Mouse (Mus musculus): ENCODE results near the gene Lypla2.
"Not testable (repeated sequence)": the region's sequence is repeated elsewhere in the genome, so short reads cannot be mapped to it uniquely, and the experiment has no call there.

The Lypla2 gene

GRCm38 (mm10) chr4:135972556-135972906 is at the start of gene Lypla2:
Gene Lypla2 (minus strand): TSS chr4:135972626.
- no peak for DNase-seq (ENCODE audit: low read depth, low spot score)

- peak; percentile 99 for DNase-seq (ENCODE audit: low read depth, low spot score)
Measured at GRCm38 (mm10) chr4:136021549-136022047, 49.2 kb upstream of the Lypla2 start, which contains the start of gene Eloa. Gene Eloa (minus strand): TSS chr4:136021763.

DNA sequence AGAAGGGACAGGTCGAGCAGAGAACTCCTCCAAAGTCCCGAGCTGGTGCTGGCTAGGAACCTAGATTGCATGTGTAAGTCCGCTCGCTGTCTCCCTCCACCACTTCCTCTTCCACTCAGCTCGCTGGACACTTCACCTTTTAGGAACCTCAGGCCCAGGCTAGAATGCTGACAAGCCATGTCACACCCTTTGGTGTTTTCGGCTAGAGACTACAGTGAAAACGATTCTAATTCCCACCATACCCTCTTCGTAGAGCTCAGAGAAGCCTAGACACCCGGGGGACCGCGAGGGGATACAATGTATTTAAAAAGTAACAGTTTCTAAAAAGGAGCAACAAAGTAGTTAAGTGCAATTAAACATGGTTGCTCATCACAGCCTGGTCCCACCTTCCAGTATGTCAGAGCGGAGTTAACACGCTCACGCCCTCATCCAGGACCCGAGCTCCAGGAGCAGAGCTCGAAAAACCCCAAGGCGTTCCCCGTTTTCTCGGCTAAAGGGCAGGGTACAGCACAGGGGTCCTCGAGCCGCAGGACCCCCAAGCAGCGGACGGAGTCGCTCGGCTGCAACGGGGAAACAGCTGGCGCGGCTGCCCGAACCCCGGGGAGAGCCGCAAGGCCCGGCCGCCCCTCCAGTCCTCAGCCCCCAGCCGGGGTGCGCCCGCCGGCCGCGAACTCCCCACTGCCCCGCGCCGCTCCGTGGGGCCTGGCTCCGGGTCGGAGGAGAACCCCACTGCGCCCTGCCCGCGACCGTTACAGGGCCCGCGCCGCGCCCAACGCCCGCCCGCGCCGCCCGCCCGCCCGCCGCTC is 48.5 kb upstream of the Lypla2 start:
- DNase-seq (ENCODE audit: low read depth, low spot score) = peak; percentile 34

- no peak for DNase-seq (ENCODE audit: low read depth, low spot score)
Measured at GRCm38 (mm10) chr4:136016059-136016602, 43.7 kb upstream of the Lypla2 start.

DNA sequence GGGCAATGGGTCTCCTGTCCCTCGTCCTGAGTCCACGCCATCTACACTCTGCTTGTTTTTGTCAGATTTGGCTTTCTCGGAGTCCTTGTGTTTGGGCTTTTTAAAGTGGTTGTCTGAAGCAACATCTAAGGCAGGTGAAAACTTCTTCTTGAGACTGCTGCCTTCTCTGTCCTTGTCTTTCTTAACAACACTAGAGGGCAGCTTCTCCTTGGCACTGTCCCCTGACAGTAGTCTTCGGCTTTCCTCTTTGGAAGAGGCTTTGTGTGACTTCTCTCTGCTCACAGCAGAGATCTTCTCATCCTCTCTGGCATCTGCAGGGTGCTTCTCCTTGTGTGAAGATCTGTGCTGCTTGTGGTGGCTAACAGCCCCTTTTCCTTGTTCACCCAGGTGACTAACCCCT is 38.2 kb upstream of the Lypla2 start:
- no peak for DNase-seq (ENCODE audit: low read depth, low spot score)

DNA sequence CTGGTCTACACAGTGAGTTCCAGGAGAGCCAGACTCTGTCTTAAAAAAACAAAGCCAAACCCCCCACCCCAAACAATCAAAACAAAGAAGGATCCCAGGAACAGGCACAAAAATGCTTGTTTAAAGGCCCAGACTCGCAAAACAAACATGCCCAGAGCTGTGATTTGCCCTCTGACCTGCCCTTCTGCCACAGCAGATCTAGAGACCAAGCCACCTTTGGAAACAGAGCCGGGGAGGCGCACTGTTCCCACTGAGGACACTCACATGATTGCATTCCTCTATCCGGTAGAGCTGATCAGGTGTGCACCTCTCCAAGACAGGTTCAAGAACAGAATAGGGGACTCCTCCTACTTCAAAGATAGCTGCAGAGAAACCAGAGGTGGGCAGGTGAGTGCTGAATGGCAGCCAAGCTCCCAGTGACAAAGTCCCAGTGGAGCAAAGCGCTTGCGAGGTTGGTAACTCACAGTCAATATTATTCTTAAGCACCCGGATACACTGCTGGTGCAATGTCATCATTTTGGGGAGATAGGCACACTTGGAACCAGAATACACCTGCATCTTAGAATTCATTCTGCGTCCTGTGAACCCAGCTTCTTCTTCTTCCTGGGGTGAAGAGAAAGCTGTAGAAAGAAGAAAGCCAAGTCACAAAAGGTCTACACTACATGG is 36.5 kb upstream of the Lypla2 start:
- no peak for DNase-seq (ENCODE audit: low read depth, low spot score)

GRCm38 (mm10) chr4:136006821-136007220 is 34.4 kb upstream of the Lypla2 start:
- no peak for DNase-seq (ENCODE audit: low read depth, low spot score)

GRCm38 (mm10) chr4:136004921-136005320 is 32.5 kb upstream of the Lypla2 start:
- DNase-seq (ENCODE audit: low read depth, low spot score) = no peak

GRCm38 (mm10) chr4:136004107-136004675 is 31.8 kb upstream of the Lypla2 start:
- no peak for DNase-seq (ENCODE audit: low read depth, low spot score)

DNA sequence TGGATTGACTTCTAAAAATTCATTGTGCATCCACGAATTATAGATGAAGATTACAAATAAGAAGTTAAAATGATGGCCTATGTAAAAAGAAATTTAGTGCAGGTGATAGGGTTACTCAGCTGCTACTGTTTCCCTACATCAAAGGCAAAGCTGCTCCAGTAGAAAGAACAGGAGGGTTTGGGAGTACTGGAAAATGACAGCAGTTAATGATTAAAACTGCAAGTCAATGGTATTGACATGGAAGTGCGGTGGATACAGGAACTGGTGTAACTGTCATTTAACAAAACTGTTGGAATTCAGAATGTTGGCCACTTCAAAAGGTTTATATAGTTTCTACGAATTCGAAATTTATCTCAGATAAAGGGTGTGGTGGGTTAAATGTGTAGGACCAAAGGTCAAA is 22.7 kb upstream of the Lypla2 start:
- no peak for DNase-seq (ENCODE audit: low read depth, low spot score)

DNA sequence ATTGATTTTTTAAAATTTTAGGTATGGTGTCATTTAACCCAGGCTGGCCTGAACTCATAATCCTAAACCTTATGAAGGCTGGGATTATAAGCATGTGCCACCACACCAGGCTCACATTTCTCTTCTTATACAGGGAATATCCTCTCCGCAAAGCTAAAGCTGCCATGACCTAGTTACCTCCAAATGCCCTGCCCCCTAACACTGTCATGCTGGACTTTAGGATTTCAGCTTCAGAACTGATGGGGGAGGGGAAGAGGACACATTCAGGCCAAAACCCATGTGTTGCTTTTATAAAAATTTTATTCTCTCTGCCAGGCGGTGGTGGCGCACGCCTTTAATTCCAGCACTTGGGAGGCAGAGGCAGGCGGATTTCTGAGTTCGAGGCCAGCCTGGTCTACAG is 21.5 kb upstream of the Lypla2 start:
- no peak for DNase-seq (ENCODE audit: low read depth, low spot score)

- no peak for DNase-seq (ENCODE audit: low read depth, low spot score)
Measured at GRCm38 (mm10) chr4:135987714-135988113, 15.3 kb upstream of the Lypla2 start.

DNA sequence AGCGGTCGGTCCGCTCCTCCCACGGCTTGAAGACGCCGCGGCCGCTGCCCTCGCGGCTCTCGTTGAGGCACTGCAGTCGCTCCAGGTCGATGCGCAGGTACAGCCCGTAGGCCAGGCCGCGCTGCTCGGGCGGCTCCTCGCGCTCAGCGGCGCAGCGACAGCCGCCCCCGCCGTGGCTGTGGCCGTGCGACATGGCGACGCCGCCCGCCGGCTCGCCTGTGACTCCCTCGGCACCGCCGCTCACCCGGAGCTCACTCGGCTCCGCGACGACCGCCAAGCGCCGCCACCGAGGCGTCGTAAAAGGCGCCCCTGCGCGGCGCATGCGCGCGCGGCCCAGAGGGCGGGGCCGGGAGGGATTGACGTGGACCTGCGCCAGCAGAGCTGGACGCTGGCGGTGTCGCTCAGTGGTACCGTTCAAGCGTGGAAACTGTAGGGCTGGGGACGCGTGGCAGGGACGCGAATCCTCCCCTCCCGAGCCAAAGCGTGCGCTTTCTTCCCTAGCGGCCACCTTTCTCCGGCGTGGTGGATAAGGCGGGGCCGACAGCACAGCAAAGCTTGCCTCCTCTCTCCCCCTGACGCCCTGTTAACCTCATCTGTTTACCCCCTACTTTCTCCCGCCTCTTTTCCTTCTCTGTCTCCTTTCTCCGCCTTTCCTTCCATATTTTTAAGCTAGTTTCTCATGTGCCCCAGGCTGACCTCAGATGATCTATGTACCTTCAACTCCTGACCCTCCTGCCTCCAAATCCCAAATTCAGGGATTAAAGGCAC is 14.7 kb upstream of the Lypla2 start, which contains the start of gene Pithd1:
Pithd1 (minus strand) TSS at position 322 of the 768 bp plus-strand sequence.
- peak; percentile 89 for DNase-seq (ENCODE audit: low read depth, low spot score)

DNA sequence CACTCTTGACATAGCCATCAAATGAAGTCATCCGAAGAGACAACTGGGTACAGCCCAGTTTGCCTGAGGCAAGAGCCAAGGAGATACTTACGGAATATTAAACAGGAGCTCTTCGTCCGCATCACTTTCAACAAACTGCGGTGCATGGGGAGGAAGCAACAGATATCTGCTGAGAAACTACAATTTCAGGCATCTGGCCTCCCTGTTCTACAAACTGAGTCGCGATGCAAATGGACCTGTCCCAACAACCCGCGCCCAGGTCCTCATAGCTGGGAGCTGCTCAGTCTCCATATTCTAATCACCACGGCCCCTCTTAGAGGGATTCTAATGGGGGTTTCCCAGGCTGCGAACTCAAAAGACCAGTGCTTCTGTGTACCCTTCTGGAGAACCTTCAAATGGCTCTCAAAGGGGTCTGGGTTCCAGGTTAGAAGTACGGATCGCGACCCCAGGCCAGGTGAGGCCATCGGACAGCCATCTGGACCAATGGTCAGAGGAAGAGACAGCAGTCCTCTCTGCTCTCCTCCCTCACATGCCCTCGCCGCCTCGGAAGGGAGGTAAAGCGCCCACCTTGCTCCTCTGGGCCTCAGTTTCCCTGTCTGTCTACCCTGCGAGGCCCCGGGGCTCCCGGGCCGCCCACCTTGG is 14.0 kb upstream of the Lypla2 start:
- DNase-seq (ENCODE audit: low read depth, low spot score) = no peak

- DNase-seq (ENCODE audit: low read depth, low spot score) = no peak
Measured at GRCm38 (mm10) chr4:135985769-135986168, 13.3 kb upstream of the Lypla2 start.

GRCm38 (mm10) chr4:135985193-135985592 is 12.8 kb upstream of the Lypla2 start:
- peak; percentile 91 for DNase-seq (ENCODE audit: low read depth, low spot score)

GRCm38 (mm10) chr4:135984556-135984955 is 12.1 kb upstream of the Lypla2 start:
- DNase-seq (ENCODE audit: low read depth, low spot score) = no peak

DNA sequence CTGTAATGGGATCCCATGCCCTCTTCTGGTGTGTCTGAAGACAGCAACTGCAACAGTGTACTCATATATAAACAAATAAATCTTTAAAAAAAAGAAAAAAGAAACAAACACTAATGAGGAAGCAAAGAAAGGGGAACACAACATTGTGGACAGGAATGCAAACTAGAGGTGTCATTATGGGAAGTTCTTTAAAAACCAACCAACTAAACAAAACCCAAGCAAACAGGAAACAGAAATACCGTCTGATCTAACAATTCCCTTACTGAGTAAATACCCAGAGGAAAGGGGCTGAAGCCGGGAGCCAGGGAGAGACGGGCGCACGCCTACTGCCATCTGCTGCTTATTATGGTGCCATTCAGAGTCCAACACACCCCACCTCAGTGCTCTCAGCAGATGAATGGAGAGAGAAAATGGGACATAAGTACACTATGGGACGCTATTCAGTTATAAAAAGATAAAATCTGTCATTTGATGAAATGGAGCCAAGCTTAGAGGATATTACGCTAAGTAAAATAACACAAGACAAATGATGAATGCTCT is 9.2 kb upstream of the Lypla2 start:
- DNase-seq (ENCODE audit: low read depth, low spot score) = no peak

DNA sequence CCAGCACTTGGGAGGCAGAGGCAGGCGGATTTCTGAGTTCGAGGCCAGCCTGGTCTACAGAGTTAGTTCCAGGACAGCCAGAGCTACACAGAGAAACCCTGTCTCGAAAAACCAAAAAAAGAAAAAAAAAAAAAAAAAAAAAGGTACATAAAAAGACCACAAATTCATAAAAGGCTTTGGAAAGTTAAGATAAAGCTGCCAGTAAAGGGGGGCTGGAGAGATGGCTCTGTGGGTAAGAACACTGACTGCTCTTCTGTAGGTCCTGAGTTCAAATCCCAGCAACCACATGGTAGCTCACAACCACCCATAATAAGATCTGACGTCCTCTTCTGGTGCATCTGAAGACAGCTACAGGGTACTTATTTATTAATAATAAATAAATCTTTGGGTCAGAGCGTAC is 7.8 kb upstream of the Lypla2 start:
- not testable (repeated sequence) for DNase-seq (ENCODE audit: low read depth, low spot score)

DNA sequence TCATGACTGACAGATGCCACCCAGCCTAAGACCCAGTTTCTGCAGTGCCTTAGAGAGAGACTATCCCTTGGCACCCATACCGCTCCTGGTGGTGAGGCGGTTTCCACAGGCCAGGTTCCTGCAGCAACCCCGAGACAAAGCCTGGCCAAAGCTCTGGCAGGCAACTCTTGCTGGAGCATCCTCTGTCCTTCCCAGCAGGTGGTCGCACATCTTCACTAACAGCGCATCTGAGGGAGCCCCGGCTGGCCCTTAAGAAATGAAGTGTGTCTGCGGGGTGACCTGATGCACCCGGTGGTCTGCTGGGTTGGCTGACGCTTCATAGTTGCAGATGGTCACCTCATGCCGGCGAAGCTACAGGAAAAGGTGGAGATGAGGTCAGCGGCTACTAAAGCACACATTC is 3.7 kb upstream of the Lypla2 start:
- DNase-seq (ENCODE audit: low read depth, low spot score) = no peak
